Mouse (Mus musculus) hematopoietic stem cell, adult 5-6 weeks (primary cell): ENCODE measurements at regions not wholly inside any gene's neighbourhood (a gene's known extent, or its start where the extent isn't known, plus 50 kb on each side); places are given as distances from the start of the nearest gene placed in this dataset.

Source experiments
- ATAC-seq, 2 experiments: fragments of 125-278 bp in 1 of 2; replicated peaks in 1 of 2; 2 replicates each; pipeline ENCODE4 v1.8.0; 2016 to 2017; ENCODE audit warnings: inconsistent platforms in 2 of 2, mild to moderate bottlenecking in 2 of 2, moderate number of reproducible peaks in 2 of 2, low read depth in 1 of 2, moderate TSS enrichment in 1 of 2; ENCODE audit not compliant: low FRiP score in 2 of 2, poor library complexity in 2 of 2, severe bottlenecking in 2 of 2, insufficient read depth in 1 of 2, low TSS enrichment in 1 of 2

DNA sequence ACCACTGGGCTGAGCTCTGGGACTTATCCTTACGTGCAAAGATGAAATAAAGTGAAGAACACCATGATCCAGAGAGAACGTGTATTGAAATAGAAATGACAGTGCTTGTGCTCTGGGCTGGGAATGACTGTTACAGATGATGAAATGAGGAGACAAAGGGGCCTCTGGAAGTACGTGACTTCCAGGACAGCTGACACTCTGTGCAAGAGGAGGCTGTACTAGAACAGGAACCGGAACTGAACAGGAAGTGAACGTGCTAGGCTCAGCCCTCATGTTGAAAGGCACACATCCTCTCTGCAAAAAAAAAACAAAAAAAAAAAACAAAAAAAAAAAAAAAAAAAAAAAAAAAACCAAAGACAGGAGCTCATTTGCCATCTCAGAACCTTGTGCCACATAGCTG, 557.2 kb upstream of the Gm19410 start:
- peak; percentile 80 to 81 for ATAC-seq

DNA sequence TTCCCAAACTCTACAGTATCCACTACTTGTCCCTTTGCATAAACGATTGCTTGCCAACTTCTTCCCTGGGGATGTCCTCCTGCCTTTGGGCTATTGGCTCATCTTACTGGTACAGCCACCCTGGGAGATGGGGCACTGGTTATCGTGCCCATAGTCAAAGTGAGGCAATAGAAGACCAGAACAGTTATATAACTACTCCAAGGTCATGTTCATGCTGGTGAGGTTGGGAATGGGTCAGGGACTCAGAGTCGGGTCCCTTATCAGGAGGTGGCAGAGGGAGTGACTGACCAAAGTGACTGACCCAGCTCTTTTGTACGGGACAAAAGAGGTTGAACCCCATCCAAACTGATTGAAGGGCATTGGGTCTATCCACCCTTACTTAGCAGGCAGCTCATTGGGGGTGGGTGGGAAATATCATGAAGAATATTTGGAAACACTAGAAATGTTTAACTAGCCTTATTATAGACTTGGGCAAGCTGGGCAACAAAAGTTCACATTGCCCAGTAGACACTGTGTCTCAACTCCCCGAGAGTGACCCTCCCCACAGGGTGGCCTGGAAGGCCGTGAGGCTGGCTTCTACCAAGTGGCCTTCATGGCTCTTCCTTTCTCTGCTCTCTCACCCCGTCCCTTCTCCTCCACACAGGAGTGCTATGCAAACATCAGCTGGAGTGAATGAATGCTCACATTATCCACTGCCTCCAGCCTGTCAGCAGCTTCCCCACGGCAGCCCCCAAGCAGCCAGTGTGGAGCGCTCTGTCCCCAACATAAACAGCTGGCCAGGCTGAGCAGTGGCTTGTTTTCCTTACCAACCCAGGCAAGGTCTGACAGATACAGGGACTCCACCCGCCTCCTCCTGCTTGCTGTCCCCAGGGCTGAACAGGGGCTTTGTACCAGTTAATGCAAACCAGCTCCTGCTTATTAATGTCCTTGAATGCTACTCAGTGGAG, 553.8 kb upstream of the Gm19410 start:
- no peak for ATAC-seq

- no peak for ATAC-seq
Observed at GRCm38 (mm10) chr8:35213515-35213914, 552.1 kb upstream of the Gm19410 start.

GRCm38 (mm10) chr8:35217604-35218003, 548.0 kb upstream of the Gm19410 start:
- no peak for ATAC-seq

DNA sequence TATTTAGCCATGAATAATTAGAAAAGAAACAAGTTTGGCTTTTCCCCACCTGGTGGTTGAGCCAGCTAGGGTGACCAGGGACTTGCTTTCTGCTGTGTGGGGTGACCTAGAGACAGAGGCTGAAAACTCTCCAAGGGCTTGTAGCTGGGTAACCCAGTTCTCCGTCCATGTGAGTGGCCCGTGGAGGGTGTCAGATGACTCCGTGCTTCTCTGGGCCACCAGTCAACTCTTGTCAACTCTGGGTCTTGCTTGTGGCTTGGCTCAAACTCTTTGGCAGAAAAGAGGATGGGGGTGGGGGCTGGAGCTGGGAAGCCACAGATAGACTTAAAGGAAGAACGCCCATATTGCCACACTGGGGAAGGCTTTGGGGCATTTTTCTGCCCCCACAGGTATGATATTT, 547.3 kb upstream of the Gm19410 start:
- peak; percentile 71 to 87 for ATAC-seq

DNA sequence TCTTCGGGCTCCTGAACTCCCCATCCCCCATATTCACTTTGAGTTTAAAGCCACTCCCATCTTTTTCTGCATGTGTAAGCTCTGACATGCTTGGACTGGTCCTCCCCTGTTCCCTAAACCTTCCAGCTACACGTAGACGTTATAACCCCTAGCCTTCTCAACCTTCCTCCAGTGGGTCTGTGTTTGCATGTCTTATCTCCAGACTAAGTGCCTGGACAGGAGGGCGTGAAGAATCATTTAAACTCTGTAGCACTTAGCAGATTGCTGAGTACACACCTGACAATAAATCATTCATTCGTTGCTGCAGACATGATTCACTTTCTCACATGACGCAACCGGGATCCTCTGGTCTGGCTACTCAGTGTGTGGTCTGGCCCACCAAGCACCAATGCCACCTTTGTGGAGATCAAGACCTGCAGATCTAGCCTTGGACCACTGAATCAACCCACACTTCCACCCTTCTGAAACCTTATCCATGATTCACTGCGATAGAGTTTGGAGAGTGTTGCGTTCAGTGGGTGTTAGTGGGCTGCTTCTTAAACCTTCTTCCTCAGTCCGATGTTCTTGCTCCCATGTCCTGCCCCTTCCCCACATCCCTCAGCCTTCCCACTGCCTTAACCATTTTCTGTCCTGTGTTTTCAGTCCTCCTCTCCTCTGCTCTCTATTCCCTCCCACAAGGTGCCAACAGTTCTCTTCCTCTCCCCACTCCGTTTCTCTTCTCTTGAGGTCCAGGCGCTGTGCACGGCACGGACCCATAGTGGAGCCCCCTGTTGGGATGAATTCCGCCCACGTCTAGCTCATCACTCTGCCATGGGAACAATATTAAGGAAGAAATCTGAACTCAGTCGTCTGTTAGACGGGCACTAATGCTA, 541.3 kb upstream of the Gm19410 start:
- ATAC-seq, result no peak

GRCm38 (mm10) chr8:35224925-35225244, 540.7 kb upstream of the Gm19410 start:
- no peak for ATAC-seq

- no peak for ATAC-seq
Observed at GRCm38 (mm10) chr8:35227079-35227478, 538.5 kb upstream of the Gm19410 start.

GRCm38 (mm10) chr8:35228449-35228848, 537.1 kb upstream of the Gm19410 start:
- ATAC-seq, result no peak; a peak in 1 of 4 replicates

GRCm38 (mm10) chr8:35233520-35234186, 531.9 kb upstream of the Gm19410 start:
- ATAC-seq, result no peak

- no peak for ATAC-seq
Observed at GRCm38 (mm10) chr8:35234436-35234835, 531.2 kb upstream of the Gm19410 start.

DNA sequence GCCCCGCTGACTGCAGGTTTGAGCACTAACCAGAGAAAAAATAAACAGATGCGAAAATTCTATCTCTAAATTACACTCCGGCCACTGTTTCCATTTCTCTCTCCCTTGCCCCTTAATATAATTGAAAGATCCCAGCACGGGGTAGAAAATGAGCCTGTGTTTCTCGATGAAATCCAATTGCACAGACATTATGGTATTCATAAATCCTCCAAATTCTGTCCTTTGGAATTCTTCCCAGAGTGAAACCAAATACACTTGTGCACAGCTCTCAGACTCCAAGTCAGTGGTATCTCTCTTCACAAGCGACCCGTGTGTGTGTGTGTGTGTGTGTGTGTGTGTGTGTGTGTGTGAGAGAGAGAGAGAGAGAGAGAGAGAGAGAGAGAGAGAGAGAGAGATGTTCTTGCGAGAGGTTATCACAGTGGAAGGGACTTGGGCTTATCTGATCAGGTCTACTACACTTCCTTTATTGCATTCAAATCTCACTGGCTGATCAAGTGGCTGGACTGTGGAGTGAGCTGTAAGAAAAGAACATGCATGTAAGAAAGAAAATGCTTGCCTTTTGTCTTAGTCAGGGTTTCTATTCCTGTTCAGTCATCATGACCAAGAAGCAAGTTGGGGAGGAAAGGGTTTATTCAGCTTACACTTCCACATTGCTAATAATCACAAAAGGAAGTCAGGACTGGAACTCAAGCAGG, 529.6 kb upstream of the Gm19410 start:
- ATAC-seq, result no peak

DNA sequence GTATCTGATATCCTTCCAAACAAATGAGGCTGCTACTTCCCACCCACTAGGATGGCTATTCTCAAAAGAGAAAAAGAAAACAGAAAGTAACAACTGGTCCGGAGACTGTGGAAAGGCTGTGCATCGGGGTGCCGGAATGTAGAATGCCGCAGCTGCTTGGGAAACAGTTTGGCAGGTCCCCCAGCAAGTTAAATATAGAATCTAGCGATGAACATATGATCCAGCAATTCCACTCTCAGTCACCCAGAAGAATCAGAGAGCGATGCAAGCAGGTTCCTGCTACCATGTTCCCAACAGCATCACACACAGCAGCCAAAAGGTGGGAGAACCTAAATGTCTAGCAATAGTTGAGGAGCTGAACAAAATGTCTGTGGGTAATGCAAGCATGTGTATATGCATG, 528.3 kb upstream of the Gm19410 start:
- no peak for ATAC-seq

DNA sequence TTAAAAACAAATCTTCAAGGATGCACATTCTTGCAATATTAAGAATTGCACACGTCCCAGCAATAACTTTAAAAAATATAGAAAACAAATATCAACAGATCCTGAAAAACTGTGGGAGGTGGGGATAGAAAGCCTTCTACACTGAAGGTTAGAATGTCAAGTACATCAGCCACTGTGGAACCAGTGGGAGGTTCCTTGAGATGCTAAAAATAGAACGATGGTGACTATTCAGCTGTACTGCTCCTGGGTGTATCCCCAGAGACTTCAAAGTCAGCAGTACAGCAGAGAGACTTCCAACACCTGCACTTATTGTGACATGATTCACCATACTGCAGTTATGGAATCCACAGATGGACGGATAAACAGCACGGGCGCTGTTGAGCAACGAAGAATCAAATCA, 524.7 kb upstream of the Gm19410 start:
- ATAC-seq, result no peak

GRCm38 (mm10) chr8:35243555-35243954, 522.0 kb upstream of the Gm19410 start:
- ATAC-seq, result no peak

DNA sequence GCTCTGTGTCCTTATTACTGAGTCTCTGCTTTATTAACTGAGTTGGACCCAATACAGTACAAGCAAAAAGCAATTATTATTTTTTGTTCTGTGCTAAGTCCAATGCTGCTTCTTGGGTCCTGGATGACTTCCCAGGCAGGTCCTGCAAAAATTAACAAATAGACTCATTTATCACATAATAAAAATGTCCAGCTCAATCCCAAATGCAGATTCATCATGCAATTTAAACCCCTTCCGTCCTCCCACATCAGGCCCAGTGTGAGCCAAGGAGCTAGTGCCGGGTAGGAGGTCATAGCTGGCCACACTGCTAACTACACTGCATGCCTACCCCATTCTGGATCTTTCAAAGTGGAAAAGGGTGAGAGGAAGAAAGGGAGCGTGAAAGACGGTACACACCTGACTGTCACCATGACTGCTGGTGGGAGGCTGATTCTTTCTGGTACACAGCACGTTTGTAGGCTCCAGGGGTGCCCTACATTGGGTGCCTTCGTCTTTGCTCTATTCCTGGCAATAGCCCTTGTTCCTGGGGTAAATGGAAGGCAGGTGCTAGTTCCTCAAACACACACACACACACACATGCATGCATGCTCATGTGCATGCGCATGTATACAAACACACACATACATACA, 515.7 kb upstream of the Gm19410 start:
- ATAC-seq, result no peak

GRCm38 (mm10) chr8:35250641-35251040, 514.9 kb upstream of the Gm19410 start:
- ATAC-seq, result peak; percentile 81 to 82
